Mouse (Mus musculus) neural tube, embryonic 15.5 days (tissue): Measurements from ENCODE around the gene 1700012P22Rik. TPM values are rescaled to one million over a fixed set of nuclear protein-coding genes. Genes with fewer than 3 reads are reported as not detected.

Source experiments
- ATAC-seq: fragments of 200-750 bp; cut with Nextera tagmentation; 2 replicates; pipeline ENCODE4 v1.8.0; 2017; ENCODE audit warnings: mild to moderate bottlenecking, moderate TSS enrichment, moderate library complexity; ENCODE audit not compliant: low FRiP score
- H3K27ac ChIP-seq: fragments of 300-500 bp; sonication (generic); replicated peaks from 2 replicates; pipeline ENCODE4 v1.5.1; 2015; ENCODE audit warnings: mild to moderate bottlenecking, inconsistent platforms
- H3K27me3 ChIP-seq: fragments of 300-500 bp; sonication (generic); replicated peaks from 2 replicates; pipeline ENCODE4 v1.6.1; 2015; ENCODE audit warnings: inconsistent platforms
- H3K36me3 ChIP-seq: fragments of 300-500 bp; sonication (generic); 2 replicates; pipeline ENCODE4 v1.6.1; 2015; ENCODE audit warnings: inconsistent platforms
- H3K4me1 ChIP-seq: fragments of 300-500 bp; sonication (generic); 2 replicates; pipeline ENCODE4 v1.6.1; 2015; ENCODE audit warnings: inconsistent platforms
- H3K4me2 ChIP-seq: fragments of 300-500 bp; sonication (generic); 2 replicates; pipeline ENCODE4 v1.6.1; 2015; ENCODE audit warnings: inconsistent platforms, mild to moderate bottlenecking, moderate library complexity
- H3K4me3 ChIP-seq: fragments of 300-500 bp; sonication (generic); replicated peaks from 2 replicates; pipeline ENCODE4 v1.5.1; 2015; ENCODE audit warnings: mild to moderate bottlenecking, inconsistent platforms
- H3K9ac ChIP-seq: fragments of 300-500 bp; sonication (generic); replicated peaks from 2 replicates; pipeline ENCODE4 v1.6.1; 2015; ENCODE audit warnings: mild to moderate bottlenecking, inconsistent platforms
- H3K9me3 ChIP-seq: fragments of 300-500 bp; sonication (generic); replicated peaks from 2 replicates; pipeline ENCODE4 v1.6.1; 2016; ENCODE audit warnings: inconsistent platforms
- WGBS: fragments of 180-500 bp; shearing (Covaris S2); methylation state at CpG from one replicate; pipeline ENCODE4 v1.1.7; 2015; ENCODE audit warnings: mixed read lengths; 5-methylcytosine and 5-hydroxymethylcytosine counted together
- polyA plus RNA-seq: library from polyadenylated mRNA; unstranded; fragments of >200 nt; fragmentation: Nextera tagmentation; extraction: Ambion mirVana; gene quantifications from 2 replicates; pipeline ENCODE4 v1.2.1, GENCODE M21; 2015

1700012P22Rik gene
- not detected in 2 replicates for polyA plus RNA-seq

DNA sequence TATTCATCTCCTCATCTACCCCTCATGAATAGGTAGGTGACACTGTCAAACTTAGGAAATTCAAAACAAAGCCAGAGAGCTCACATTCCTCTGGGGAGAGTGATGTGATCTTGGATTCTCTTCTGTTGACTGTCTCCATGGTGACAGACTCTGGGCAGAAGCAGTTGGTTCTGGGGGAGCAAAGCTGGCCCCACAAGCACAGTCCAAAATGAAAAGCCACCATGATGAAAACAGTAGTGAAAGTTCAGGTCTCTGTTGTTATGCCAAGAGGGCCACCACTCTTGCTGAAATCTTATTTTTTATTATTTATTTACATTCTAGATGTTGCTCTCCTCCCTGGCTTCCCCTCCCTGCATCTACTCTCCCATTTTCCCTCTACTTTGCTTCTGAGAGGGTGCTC, at the start of gene 1700012P22Rik:
1700012P22Rik (minus strand) TSS at position 101 of the 400 bp plus-strand sequence.
- Histone ChIP-seq H3K4me1 (no peaks in the 10 kb centered on the region), H3K9ac (no peak within 1 kb of the TSS), H3K4me2 (no peak within 1 kb of the TSS), H3K36me3 (no peaks in the 10 kb centered on the region), H3K9me3 (peaks cover 3% of the 10 kb centered on the region; the same call in 1 of the 2 replicates), H3K27ac (no peak within 1 kb of the TSS), H3K4me3 (no peak within 1 kb of the TSS), H3K27me3 (no peaks in the 10 kb centered on the region)
- ATAC-seq: no peak

DNA sequence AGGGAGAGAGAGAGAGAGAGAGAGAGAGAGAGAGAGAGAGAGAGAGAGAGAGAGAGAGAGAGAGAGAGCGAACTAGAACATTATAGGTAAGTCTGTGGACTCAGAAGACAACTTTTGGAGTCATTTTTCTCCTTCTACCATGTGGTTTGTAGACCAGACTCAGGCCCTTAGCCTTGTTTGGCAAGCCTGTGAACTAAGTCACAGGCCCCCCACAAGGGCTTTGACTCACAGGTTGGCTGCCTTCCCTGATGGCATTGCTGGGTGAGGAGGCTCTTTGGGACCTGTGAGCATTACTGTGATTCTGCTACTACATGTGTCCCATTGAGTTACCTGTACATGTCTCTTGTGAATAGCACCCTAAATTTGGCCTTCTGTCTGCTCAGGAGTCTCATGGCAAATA, 29.5 kb upstream of the 1700012P22Rik start:
- Histone ChIP-seq H3K9me3 (0 out of 2 replicates have a peak, but pooled peaks cover 3% of the 10 kb centered on the region), H3K4me1 (no peaks in the 10 kb centered on the region), H3K4me3 (no peak overlapping the region), H3K36me3 (no peaks in the 10 kb centered on the region), H3K9ac (no peak overlapping the region), H3K27me3 (no peaks in the 10 kb centered on the region), H3K4me2 (no peak overlapping the region), H3K27ac (no peak overlapping the region)
- no peak for ATAC-seq
- WGBS: 100% methylated on average over 1 of the region's 1 CpGs

- H3K4me2 ChIP-seq: no peak overlapping the region
- no peak for ATAC-seq
- 0 out of 2 replicates have a peak, but pooled peaks cover 3% of the 10 kb centered on the region for H3K9me3 ChIP-seq
- no peaks in the 10 kb centered on the region for H3K4me1 ChIP-seq
- no peak overlapping the region for H3K4me3 ChIP-seq
- 81% methylated on average over 2 of the region's 2 CpGs for WGBS
- H3K27me3 ChIP-seq: no peaks in the 10 kb centered on the region
- H3K27ac ChIP-seq: no peak overlapping the region
- H3K36me3 ChIP-seq: no peaks in the 10 kb centered on the region
- no peak overlapping the region for H3K9ac ChIP-seq
Measured at GRCm38 (mm10) chr4:144465206-144465605, 26.6 kb upstream of the 1700012P22Rik start.

DNA sequence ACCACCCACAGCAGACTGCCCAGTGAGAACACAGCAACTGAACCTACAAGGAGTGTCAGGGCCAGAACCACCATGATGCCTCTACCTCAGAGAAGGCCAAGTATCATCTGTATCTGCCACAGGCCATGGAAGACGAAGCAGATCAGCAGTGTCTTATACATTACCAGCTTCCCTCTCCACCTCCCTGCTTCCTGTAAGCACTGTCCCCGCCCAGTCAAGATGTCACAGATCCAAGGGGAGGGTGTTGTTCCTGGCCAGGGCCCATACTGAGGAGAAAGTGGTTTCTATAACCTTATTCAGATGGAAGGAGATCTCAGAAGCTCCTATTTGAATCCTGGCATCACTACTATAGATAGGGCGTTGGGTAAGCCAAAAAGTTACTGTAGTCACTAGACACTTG, 25.1 kb upstream of the 1700012P22Rik start, which contains the start of gene Aadacl3:
Aadacl3 (minus strand) TSS at position 101 of the 400 bp plus-strand sequence.
- 78% methylated on average over 3 of the region's 3 CpGs for WGBS
- Histone ChIP-seq H3K27ac (no peak within 1 kb of the TSS), H3K4me1 (no peaks in the 10 kb centered on the region), H3K36me3 (no peaks in the 10 kb centered on the region), H3K27me3 (no peaks in the 10 kb centered on the region), H3K9me3 (0 out of 2 replicates have a peak, but pooled peaks cover 3% of the 10 kb centered on the region), H3K4me2 (no peak within 1 kb of the TSS), H3K9ac (no peak within 1 kb of the TSS), H3K4me3 (no peak within 1 kb of the TSS)
- ATAC-seq: no peak

GRCm38 (mm10) chr4:144453217-144453616, 14.6 kb upstream of the 1700012P22Rik start, which contains the start of gene Gm9944:
TSS of gene Gm9944 (minus strand) at chr4:144453317.
- Histone ChIP-seq H3K27me3 (no peaks in the 10 kb centered on the region), H3K4me1 (no peaks in the 10 kb centered on the region), H3K27ac (no peak within 1 kb of the TSS), H3K36me3 (no peaks in the 10 kb centered on the region), H3K4me3 (no peak within 1 kb of the TSS), H3K9ac (no peak within 1 kb of the TSS), H3K4me2 (no peak within 1 kb of the TSS), H3K9me3 (no peaks in the 10 kb centered on the region; the same call in 1 of the 2 replicates)
- WGBS: 79% methylated on average over 2 of the region's 2 CpGs
- ATAC-seq: no peak

GRCm38 (mm10) chr4:144448546-144448945, 10.0 kb upstream of the 1700012P22Rik start:
- no peaks in the 10 kb centered on the region for H3K27me3 ChIP-seq
- no peak overlapping the region for H3K27ac ChIP-seq
- H3K9ac ChIP-seq: no peak overlapping the region
- WGBS: 77% methylated on average over 2 of the region's 2 CpGs
- H3K4me1 ChIP-seq: no peaks in the 10 kb centered on the region
- H3K36me3 ChIP-seq: no peaks in the 10 kb centered on the region
- H3K4me3 ChIP-seq: no peak overlapping the region
- H3K4me2 ChIP-seq: no peak overlapping the region
- no peak for ATAC-seq
- H3K9me3 ChIP-seq: no peaks in the 10 kb centered on the region

DNA sequence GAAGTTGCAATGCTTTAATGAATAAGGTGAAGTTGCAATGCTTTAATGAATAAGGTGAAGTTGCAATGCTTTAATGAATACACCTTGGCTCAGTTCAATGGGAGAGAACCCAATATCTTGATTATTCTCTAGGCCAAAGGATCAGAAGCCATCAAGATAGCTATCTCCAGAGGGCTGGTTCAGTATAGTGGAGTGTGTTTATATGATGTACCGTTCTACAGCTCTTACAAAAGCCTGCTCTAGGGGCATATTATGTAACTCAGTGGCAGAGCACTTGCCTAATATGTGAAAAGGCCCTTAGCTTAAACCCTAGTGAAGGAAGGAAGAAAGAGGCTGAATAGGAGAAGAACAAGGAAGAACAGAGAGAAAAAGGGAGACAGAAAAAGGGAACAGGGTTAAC, 3.0 kb upstream of the 1700012P22Rik start:
- Histone ChIP-seq H3K27me3 (no peaks in the 10 kb centered on the region), H3K4me1 (no peaks in the 10 kb centered on the region), H3K36me3 (no peaks in the 10 kb centered on the region), H3K4me2 (no peak overlapping the region), H3K9me3 (peaks cover 3% of the 10 kb centered on the region; the same call in 1 of the 2 replicates), H3K9ac (no peak overlapping the region), H3K27ac (no peak overlapping the region), H3K4me3 (no peak overlapping the region)
- no peak for ATAC-seq
- 87% methylated on average over 1 of the region's 1 CpGs for WGBS

- ATAC-seq: no peak
- no peaks in the 10 kb centered on the region for H3K27me3 ChIP-seq
- H3K4me3 ChIP-seq: no peak overlapping the region
- no peaks in the 10 kb centered on the region for H3K36me3 ChIP-seq
- no peaks in the 10 kb centered on the region for H3K4me1 ChIP-seq
- H3K9me3 ChIP-seq: peaks cover 3% of the 10 kb centered on the region; the same call in 1 of the 2 replicates
- no peak overlapping the region for H3K9ac ChIP-seq
- no peak overlapping the region for H3K4me2 ChIP-seq
- 98% methylated on average over 4 of the region's 4 CpGs for WGBS
- no peak overlapping the region for H3K27ac ChIP-seq
Measured at GRCm38 (mm10) chr4:144441095-144441494, 2.5 kb upstream of the 1700012P22Rik start.

DNA sequence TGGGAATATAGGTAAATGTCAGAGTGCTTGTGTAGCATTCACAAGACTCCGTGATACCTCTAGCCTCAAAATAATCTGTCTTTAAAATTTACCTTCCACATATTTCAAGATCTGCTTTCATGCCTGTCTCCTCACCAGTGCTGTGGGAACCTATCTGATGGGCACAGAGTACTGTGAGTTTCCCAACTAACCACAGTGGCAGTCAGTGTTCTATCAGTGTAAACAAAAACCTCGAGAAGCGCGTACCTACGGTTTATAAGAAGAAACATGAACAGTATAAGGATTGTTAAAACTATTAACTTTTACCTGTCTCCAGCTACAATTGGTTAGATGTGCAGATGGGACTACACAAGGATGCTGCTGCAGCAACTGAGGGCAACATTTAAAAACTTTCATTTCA, 5.4 kb downstream of the 1700012P22Rik start:
- no peak for ATAC-seq
- Histone ChIP-seq H3K9me3 (no peaks in the 10 kb centered on the region), H3K4me3 (no peak overlapping the region), H3K27ac (no peak overlapping the region), H3K4me2 (no peak overlapping the region), H3K9ac (no peak overlapping the region), H3K36me3 (no peaks in the 10 kb centered on the region), H3K27me3 (no peaks in the 10 kb centered on the region), H3K4me1 (no peaks in the 10 kb centered on the region)
- WGBS: 92% methylated on average over 5 of the region's 5 CpGs

DNA sequence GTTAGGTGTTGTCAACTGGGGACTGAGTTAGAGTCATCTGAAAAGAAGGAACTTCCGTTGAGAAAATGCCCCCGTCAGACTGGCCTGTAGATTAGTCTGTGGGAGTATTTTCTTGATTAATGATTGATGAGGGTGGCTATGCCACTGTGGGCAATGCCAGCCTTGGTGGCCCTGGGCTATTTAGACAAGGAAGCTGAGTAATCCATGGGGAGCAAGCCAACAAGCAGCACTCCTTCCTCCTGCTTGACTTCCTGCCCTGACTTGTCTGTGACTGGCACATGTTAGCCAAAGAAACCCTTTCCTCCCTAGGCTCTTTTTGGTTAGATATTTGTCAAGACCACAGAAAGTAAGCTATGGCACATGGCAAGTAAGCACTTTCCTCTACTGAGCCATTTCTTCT, 7.8 kb downstream of the 1700012P22Rik start:
- H3K4me1 ChIP-seq: no peaks in the 10 kb centered on the region
- no peaks in the 10 kb centered on the region for H3K27me3 ChIP-seq
- no peaks in the 10 kb centered on the region for H3K9me3 ChIP-seq
- H3K4me3 ChIP-seq: no peak overlapping the region
- 78% methylated on average over 2 of the region's 2 CpGs for WGBS
- H3K4me2 ChIP-seq: no peak overlapping the region
- ATAC-seq: no peak
- no peaks in the 10 kb centered on the region for H3K36me3 ChIP-seq
- H3K27ac ChIP-seq: no peak overlapping the region
- no peak overlapping the region for H3K9ac ChIP-seq

DNA sequence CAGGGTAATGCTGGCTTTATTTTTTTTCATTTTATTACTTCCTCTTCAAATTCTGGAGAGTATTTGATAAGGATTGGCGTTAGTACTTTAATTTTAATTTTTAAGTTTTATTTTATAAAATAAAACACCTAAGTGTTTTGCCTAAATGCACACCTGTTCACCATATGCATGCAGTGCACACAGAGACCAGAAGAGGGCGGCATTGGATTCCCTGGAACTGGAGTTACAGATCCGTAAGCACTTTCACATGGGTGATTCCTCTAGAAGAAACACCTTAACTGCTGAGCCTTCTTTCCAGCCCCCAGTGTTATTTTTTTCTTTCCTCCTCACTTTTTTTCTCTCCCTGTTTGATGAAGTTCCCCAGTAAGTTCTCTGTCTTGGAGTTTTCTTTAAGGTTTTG, 9.7 kb downstream of the 1700012P22Rik start:
- 26% methylated on average over 3 of the region's 3 CpGs for WGBS
- no peaks in the 10 kb centered on the region for H3K36me3 ChIP-seq
- no peak for ATAC-seq
- H3K4me3 ChIP-seq: no peak overlapping the region
- H3K9ac ChIP-seq: no peak overlapping the region
- H3K9me3 ChIP-seq: no peaks in the 10 kb centered on the region
- H3K4me1 ChIP-seq: no peaks in the 10 kb centered on the region
- no peaks in the 10 kb centered on the region for H3K27me3 ChIP-seq
- H3K27ac ChIP-seq: no peak overlapping the region
- no peak overlapping the region for H3K4me2 ChIP-seq

DNA sequence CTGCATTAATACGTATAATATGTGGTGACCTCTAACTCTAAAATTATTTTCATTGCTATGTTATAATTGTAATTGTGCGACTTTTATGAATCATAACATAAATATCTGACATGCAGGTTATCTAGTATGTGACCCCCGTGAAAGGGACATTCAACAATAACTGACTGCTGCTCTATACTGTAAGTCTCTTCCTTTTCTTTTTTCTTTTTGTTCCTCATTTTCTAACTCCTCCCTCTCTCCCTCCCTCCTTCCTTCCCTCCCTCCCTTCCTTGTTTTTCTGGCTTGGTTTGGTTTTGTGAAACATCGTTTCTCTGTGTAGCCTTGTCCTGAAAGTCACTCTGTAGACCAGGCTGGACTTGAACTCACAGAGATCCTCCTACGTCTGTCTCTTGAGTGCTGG, 14.0 kb downstream of the 1700012P22Rik start:
- Histone ChIP-seq H3K36me3 (no peaks in the 10 kb centered on the region), H3K27ac (no peak overlapping the region), H3K27me3 (no peaks in the 10 kb centered on the region), H3K4me2 (no peak overlapping the region), H3K4me3 (no peak overlapping the region), H3K9ac (no peak overlapping the region), H3K9me3 (no peaks in the 10 kb centered on the region), H3K4me1 (no peaks in the 10 kb centered on the region)
- WGBS: 79% methylated on average over 5 of the region's 5 CpGs
- ATAC-seq: no peak
